Mouse (Mus musculus) neural tube, embryonic 13.5 days (tissue): ENCODE data around the gene Msmo1. TPM values are rescaled to one million over a fixed set of nuclear protein-coding genes. Genes with fewer than 3 reads are reported as not detected.
A peak's percentile ranks its signal among the peaks of the same experiment; 100 is the strongest.

Source experiments
- ATAC-seq: fragments of 200-750 bp; cut with Nextera tagmentation; 2 replicates; pipeline ENCODE4 v1.8.0; 2017; ENCODE audit warnings: low read depth, mild to moderate bottlenecking, moderate TSS enrichment, moderate library complexity
- H3K27ac ChIP-seq: fragments of 300-500 bp; sonication (generic); replicated peaks from 2 replicates; pipeline ENCODE4 v1.5.1; 2015; ENCODE audit warnings: moderate library complexity, mild to moderate bottlenecking, inconsistent platforms
- H3K27me3 ChIP-seq: fragments of 300-500 bp; sonication (generic); 2 replicates; pipeline ENCODE4 v1.6.1; 2015; ENCODE audit warnings: mild to moderate bottlenecking, inconsistent platforms
- H3K36me3 ChIP-seq: fragments of 300-500 bp; sonication (generic); 2 replicates; pipeline ENCODE4 v1.6.1; 2015; ENCODE audit warnings: mild to moderate bottlenecking, inconsistent platforms
- H3K4me1 ChIP-seq: fragments of 300-500 bp; sonication (generic); replicated peaks from 2 replicates; pipeline ENCODE4 v1.6.1; 2015; ENCODE audit warnings: inconsistent platforms
- H3K4me2 ChIP-seq: fragments of 300-500 bp; sonication (generic); 2 replicates; pipeline ENCODE4 v1.6.1; 2015; ENCODE audit warnings: inconsistent platforms, mild to moderate bottlenecking, moderate library complexity
- H3K4me3 ChIP-seq: fragments of 300-500 bp; sonication (generic); 2 replicates; pipeline ENCODE4 v1.5.1; 2015; ENCODE audit warnings: mild to moderate bottlenecking, inconsistent platforms
- H3K9ac ChIP-seq: fragments of 300-500 bp; sonication (generic); 2 replicates; pipeline ENCODE4 v1.6.1; 2015; ENCODE audit warnings: moderate library complexity, mild to moderate bottlenecking, inconsistent platforms
- H3K9me3 ChIP-seq: fragments of 300-500 bp; sonication (generic); 2 replicates; pipeline ENCODE4 v1.6.1; 2016; ENCODE audit warnings: inconsistent platforms
- WGBS: fragments of 180-500 bp; shearing (Covaris S2); methylation state at CpG from one replicate; pipeline ENCODE4 v1.1.7; 2015; 5-methylcytosine and 5-hydroxymethylcytosine counted together
- polyA plus RNA-seq: library from polyadenylated mRNA; unstranded; fragments of >200 nt; fragmentation: Nextera tagmentation; extraction: Ambion mirVana; gene quantifications from 2 replicates; pipeline ENCODE4 v1.2.1, GENCODE M21; 2015

Msmo1 gene
- polyA plus RNA-seq, 1 experiment from 2014 or later, result 126 TPM

DNA sequence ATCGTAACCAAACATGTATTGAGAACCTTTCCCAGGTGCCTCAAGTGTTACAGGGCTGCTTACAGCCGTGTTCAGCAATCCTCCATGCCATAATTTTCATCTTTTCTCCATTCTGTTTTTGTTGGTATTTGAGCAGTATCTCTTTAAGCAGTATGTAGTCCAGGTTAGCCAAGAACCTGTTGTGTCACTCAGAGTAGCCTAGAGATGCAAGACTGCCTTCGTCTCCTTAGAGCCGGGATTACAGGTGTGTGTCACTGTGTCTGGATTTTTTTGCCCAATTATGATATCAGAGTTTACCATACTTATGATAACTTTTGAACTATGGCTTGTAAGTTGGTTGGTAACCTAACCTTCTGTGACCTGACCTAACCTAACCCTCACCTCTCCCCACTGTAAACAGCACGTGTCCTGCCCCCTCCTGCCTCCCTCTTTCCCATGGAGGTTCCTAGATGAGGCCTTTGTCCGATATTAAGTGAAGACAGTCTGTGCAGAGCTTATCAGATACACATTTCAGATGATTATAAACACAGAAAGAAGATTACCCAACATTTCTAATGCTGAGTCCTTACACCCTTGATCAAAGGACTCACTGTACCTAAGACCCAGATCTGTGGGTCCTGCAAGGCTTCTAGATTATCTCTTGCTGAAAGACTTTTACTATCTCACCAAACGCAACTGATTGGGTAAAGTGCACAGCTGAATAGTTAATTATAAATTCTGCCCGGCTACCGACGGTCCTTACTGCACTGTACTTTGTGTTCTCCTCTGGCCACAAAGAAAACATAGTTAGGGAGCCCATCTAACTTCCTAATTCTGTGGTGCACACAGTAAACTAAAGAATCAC lies 12.8 kb upstream of the Msmo1 start:
- Histone ChIP-seq H3K4me1 (no peaks in the 10 kb centered on the region), H3K9me3 (no peaks in the 10 kb centered on the region), H3K9ac (no peak overlapping the region), H3K36me3 (peaks cover 37% of the 10 kb centered on the region), H3K4me3 (no peak overlapping the region), H3K27ac (no peak overlapping the region), H3K27me3 (no peaks in the 10 kb centered on the region), H3K4me2 (no peak overlapping the region)
- ATAC-seq, result no peak
- WGBS, result 92% methylated on average over 10 of the region's 10 CpGs

DNA sequence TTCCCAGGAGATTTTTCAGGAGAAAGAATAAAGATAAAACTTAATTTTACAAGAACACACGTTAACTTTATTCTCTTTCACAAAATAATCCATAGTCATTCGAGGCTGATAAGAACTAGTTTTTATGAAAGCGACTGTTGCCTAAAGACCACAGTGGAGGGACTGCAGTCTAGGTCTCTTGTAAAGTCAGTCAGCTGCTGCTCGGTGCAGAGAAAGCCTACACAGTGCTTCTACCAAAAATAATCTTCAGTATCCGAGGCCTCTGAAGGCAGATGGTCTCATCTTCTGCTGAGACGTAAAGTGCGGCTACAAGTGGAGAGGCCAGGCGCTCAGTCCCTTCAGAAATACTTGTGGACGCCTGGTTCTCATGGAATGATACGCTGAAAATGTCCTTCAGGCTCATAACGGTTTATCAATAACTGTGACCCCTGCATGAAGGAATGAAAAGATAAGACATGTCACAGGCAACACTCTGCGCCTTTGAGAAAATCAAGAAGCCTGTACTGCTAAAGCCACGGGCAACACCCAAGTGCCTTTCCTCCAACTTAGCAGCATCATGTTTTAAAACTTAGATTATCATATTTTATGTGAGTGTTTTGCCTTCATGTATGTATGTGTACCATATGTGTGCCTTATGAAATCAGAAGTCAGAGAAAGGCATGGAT lies 7.1 kb upstream of the Msmo1 start:
- no peaks in the 10 kb centered on the region for H3K4me1 ChIP-seq
- no peak overlapping the region for H3K4me3 ChIP-seq
- no peak overlapping the region for H3K27ac ChIP-seq
- no peaks in the 10 kb centered on the region for H3K27me3 ChIP-seq
- no peaks in the 10 kb centered on the region for H3K9me3 ChIP-seq
- peaks cover 9% of the 10 kb centered on the region; the same call in 1 of the 2 replicates for H3K36me3 ChIP-seq
- H3K4me2 ChIP-seq, result no peak overlapping the region
- WGBS, result 92% methylated on average over 13 of the region's 13 CpGs
- no peak overlapping the region for H3K9ac ChIP-seq
- ATAC-seq, result no peak

DNA sequence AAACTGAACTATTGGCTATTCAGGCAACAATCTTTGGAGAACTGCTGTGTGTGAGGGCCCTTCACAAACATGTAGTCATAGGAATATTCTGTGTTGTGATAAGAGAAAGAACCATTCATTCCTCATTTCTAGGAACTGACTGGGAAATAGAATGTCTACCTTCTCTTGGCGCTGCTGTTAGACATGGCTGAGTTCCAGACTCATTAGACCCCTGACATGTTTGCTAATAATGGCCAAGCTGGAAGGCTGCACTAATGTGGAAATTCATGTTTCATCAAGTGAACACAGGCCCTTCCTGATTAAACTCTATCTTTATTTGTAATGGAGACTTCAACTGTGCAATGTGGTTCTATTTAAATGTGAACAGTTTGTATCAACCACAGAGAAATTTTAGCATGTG lies 5.3 kb upstream of the Msmo1 start:
- H3K27ac ChIP-seq, result no peak overlapping the region
- H3K27me3 ChIP-seq, result no peaks in the 10 kb centered on the region
- H3K36me3 ChIP-seq, result peaks cover 9% of the 10 kb centered on the region; the same call in 1 of the 2 replicates
- WGBS, result 77% methylated on average over 1 of the region's 1 CpGs
- H3K4me1 ChIP-seq, result no peaks in the 10 kb centered on the region
- H3K4me2 ChIP-seq, result no peak overlapping the region
- no peak overlapping the region for H3K4me3 ChIP-seq
- no peak for ATAC-seq
- no peak overlapping the region for H3K9ac ChIP-seq
- H3K9me3 ChIP-seq, result no peaks in the 10 kb centered on the region

DNA sequence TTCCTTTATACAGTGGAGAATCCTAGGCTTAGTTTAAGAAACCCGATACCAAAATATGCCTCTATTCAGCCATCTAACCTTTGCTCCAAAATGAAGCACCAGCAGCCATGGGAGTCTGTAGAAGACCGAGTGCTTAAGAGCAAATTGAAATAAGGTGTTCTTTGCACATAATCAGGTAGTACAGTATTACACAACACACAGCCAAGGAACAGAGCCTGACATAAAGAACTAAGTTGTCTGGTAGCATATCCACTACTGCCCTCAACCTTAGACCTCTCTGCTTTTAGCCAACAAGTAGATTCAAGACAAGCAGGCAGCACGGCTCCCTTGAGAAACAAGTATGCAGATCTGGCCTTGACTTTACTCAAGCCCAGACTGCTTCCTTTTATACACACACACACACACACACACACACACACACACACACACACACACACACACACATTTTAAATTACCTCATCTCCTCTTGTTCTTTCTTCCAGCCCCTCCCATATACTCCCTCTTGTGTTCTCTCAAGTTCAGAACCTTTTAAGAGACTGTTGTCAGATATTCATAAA lies 3.3 kb upstream of the Msmo1 start:
- H3K9me3 ChIP-seq, result no peaks in the 10 kb centered on the region
- H3K36me3 ChIP-seq, result peaks cover 7% of the 10 kb centered on the region; the same call in 1 of the 2 replicates
- H3K4me2 ChIP-seq, result no peak overlapping the region
- ATAC-seq, result no peak
- WGBS, result 86% methylated on average over 3 of the region's 3 CpGs
- no peaks in the 10 kb centered on the region for H3K27me3 ChIP-seq
- H3K9ac ChIP-seq, result no peak overlapping the region
- peaks cover 12% of the 10 kb centered on the region for H3K4me1 ChIP-seq
- no peak overlapping the region for H3K27ac ChIP-seq
- H3K4me3 ChIP-seq, result no peak overlapping the region

DNA sequence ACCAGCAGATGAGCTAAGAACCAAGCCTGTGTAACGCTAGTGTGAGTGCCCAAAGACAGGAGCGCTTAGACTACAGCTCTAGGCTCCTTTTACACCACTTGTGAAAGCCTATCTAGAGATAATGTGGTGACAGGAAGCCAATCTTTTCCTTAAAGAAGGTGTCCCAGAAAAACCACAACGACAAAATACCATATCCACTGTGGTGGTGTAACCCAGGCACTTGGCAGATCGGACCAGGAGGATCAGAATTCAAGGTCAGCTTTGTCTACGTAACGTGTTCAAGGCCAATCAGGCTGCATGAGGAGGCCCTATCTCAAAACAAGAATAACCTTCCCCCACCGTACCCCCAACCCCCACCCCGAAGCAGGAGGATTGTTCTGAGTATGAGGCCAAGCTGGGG lies 1.6 kb upstream of the Msmo1 start:
- Histone ChIP-seq H3K36me3 (peaks cover 16% of the 10 kb centered on the region), H3K9ac (no peak overlapping the region), H3K4me1 (peaks cover 28% of the 10 kb centered on the region), H3K4me2 (no peak overlapping the region), H3K27ac (peak overlapping the region; percentile 4; the same call in 1 of the 2 replicates), H3K4me3 (no peak overlapping the region), H3K27me3 (no peaks in the 10 kb centered on the region), H3K9me3 (no peaks in the 10 kb centered on the region)
- no peak for ATAC-seq
- 91% methylated on average over 8 of the region's 8 CpGs for WGBS

DNA sequence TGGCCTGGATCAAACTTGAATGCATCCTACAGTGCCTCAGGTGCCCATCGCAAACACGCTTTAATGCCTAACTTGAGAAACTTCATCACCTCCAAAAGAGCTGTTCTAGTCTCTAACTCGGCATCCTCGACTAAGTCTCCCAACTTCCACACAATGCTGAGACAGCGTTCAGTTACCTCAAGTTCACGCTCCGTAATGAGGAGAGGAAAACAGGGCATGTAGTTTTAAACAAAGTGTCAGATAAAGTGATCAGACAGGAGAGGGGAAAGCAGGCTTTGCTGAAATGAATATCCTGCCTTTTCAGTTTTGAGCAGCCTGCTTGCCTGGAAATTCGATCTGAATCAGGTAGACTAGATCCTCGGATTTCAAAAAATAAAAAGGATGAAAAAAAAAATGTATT lies 996 bp downstream of the Msmo1 start:
- ATAC-seq, result no peak
- H3K27ac ChIP-seq, result peak overlapping the region; percentile 89; the same call in 1 of the 2 replicates

DNA sequence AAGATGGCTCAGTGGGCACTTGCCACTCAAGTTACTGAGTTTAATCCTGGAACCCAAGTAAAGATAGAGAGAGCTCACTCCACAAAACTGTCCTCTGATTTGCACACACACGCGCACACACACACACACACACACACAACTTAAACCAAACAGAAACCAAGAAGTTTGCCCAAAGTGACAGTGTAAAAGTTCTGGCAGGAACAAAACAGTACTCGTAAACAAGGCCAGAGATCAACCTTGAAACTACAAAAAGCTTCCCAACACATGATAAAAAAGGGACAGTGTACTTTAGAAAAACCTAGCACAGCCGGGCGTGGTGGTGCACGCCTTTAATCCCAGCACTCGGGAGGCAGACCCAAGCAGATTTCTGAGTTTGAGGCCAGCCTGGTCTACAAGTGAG lies 5.4 kb downstream of the Msmo1 start:
- Histone ChIP-seq H3K4me2 (no peak overlapping the region), H3K27ac (no peak overlapping the region), H3K9ac (no peak overlapping the region), H3K27me3 (no peaks in the 10 kb centered on the region), H3K36me3 (peaks cover 68% of the 10 kb centered on the region), H3K4me1 (peaks cover 63% of the 10 kb centered on the region), H3K4me3 (no peak overlapping the region), H3K9me3 (no peaks in the 10 kb centered on the region)
- 93% methylated on average over 7 of the region's 7 CpGs for whole genome bisulfite sequencing
- ATAC-seq, result no peak

More for the DNA sequence above, 996 bp downstream of the Msmo1 start:
- H3K36me3 ChIP-seq, result peaks cover 29% of the 10 kb centered on the region
- peaks cover 52% of the 10 kb centered on the region for H3K4me1 ChIP-seq
- H3K9ac ChIP-seq, result peak overlapping the region; percentile 76
- H3K4me3 ChIP-seq, result peak overlapping the region; percentile 72
- no peaks in the 10 kb centered on the region for H3K27me3 ChIP-seq
- H3K9me3 ChIP-seq, result no peaks in the 10 kb centered on the region
- H3K4me2 ChIP-seq, result peak overlapping the region; percentile 83
- WGBS, result 11% methylated on average over 9 of the region's 9 CpGs

DNA sequence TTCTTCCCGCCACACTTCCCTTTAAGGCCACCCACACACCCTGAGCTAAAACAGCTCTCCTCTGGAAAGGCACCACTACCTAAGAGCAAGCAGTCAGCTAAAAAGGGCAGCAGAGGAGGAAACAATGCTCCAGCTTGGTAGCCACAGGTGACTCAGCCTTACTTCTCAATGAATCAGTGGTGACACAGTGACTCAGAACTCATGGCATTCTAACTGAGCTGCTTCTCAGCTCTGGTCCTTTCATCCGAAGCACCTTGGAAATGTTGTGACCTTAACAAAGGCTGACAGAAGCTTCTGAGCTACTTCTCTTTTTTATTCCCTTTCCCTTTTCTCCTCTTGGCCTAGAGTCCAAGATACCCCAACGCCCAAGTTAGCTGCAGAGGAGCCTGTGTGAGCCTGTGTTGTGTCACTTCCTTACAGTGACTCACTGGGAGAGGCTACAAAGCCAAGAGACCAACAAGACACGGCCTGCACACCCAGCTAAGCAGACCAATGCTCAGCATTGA lies 7.3 kb downstream of the Msmo1 start:
- WGBS, result 92% methylated on average over 4 of the region's 4 CpGs
- Histone ChIP-seq H3K27me3 (no peaks in the 10 kb centered on the region), H3K27ac (no peak overlapping the region), H3K9me3 (no peaks in the 10 kb centered on the region), H3K4me3 (no peak overlapping the region), H3K36me3 (peaks cover 83% of the 10 kb centered on the region), H3K4me2 (no peak overlapping the region), H3K4me1 (peaks cover 46% of the 10 kb centered on the region), H3K9ac (no peak overlapping the region)
- ATAC-seq, result no peak

DNA sequence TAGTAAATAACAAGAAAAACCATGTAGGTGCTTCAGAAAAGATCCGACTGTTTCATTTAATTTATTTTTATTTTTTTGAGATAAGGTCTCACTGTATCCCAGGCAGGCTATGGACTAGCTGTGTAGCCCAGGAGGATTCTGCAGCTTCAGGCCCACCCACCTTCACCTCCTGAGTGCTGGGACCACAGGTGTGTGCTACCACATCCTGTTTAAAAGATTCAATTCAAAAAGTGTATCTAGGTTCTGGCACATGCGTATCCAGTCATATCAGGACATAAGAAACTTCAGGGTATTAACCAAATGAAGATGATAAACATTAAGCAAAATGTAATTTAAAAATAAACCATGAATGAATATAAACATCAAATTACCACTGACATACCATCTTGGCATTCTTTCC lies 10.4 kb downstream of the Msmo1 start:
- H3K9ac ChIP-seq, result no peak overlapping the region
- H3K4me2 ChIP-seq, result no peak overlapping the region
- peaks cover 87% of the 10 kb centered on the region for H3K36me3 ChIP-seq
- 99% methylated on average over 2 of the region's 2 CpGs for WGBS
- H3K9me3 ChIP-seq, result no peaks in the 10 kb centered on the region
- H3K4me3 ChIP-seq, result no peak overlapping the region
- H3K27ac ChIP-seq, result no peak overlapping the region
- H3K4me1 ChIP-seq, result peaks cover 17% of the 10 kb centered on the region; the same call in 1 of the 2 replicates
- no peaks in the 10 kb centered on the region for H3K27me3 ChIP-seq
- no peak for ATAC-seq

DNA sequence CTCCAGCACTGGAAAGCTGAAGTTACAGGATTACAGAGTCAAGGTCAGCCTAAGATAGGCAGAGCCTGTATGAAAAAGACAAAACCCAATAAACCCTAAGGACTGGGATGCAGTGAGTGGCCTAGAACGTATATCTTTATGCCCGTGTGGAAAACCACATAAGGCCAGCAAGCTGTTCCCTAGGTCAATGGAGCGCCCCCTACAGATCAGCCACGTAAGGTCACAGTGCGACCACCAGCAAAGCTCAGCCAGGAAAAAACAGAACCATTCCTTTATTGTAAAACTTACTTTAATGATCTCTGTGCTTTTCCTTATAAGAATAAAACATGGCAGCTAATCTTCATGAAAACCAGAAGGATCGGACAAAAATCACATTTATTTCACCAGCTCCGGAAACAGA lies 15.7 kb downstream of the Msmo1 start:
- Histone ChIP-seq H3K4me1 (no peaks in the 10 kb centered on the region), H3K27ac (no peak overlapping the region), H3K4me3 (no peak overlapping the region), H3K27me3 (no peaks in the 10 kb centered on the region), H3K9me3 (no peaks in the 10 kb centered on the region), H3K36me3 (peaks cover 71% of the 10 kb centered on the region), H3K9ac (no peak overlapping the region), H3K4me2 (no peak overlapping the region)
- no peak for ATAC-seq
- 86% methylated on average over 7 of the region's 7 CpGs for WGBS

DNA sequence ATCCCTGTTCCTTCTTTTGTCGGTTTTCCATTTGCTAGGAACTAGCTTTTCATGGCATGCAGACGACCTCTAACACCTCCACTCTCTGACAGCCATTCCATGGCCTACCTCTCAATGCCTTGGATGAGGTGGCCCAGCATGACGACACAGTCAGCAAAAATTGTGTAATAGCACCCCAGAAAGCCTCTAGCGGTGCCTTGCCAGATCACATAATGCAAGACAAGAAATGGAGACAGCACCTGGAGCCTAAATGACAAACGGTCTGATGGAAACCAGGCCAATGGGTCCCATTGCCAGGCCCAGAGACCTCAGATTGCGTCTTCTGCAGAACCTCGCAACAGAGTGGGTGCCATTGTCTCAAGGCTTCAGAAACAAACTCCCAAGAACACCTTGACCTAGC lies 21.1 kb downstream of the Msmo1 start:
- 93% methylated on average over 7 of the region's 7 CpGs for whole genome bisulfite sequencing
- no peak overlapping the region for H3K27ac ChIP-seq
- H3K4me1 ChIP-seq, result no peaks in the 10 kb centered on the region
- no peak overlapping the region for H3K4me3 ChIP-seq
- no peaks in the 10 kb centered on the region for H3K9me3 ChIP-seq
- ATAC-seq, result no peak
- no peaks in the 10 kb centered on the region for H3K27me3 ChIP-seq
- no peak overlapping the region for H3K4me2 ChIP-seq
- peaks cover 22% of the 10 kb centered on the region for H3K36me3 ChIP-seq
- H3K9ac ChIP-seq, result no peak overlapping the region

DNA sequence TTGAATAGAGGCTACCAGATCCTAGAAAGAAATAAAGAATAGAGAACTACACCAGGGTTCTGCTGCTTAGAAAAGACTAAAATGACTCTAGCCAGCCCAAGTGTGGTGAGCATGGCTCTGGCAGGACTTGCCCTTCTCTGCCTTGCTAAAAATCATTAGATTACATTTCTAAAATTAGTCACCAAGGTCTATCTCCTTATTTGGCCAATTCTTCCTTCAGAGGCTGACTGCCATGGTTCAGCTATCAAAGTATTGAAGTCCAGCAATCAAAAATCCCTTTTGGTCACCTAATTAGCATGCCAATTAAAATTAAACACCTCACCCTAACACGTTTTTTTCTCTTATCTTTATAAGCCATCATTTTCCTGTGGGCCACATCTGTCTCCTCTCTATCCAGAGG lies 22.0 kb downstream of the Msmo1 start:
- no peak overlapping the region for H3K27ac ChIP-seq
- H3K36me3 ChIP-seq, result peaks cover 13% of the 10 kb centered on the region
- H3K9me3 ChIP-seq, result no peaks in the 10 kb centered on the region
- no peak overlapping the region for H3K9ac ChIP-seq
- H3K27me3 ChIP-seq, result no peaks in the 10 kb centered on the region
- H3K4me2 ChIP-seq, result no peak overlapping the region
- H3K4me1 ChIP-seq, result no peaks in the 10 kb centered on the region
- ATAC-seq, result no peak
- no peak overlapping the region for H3K4me3 ChIP-seq
- WGBS, result 38% methylated on average over 1 of the region's 1 CpGs
